Mouse (Mus musculus) midbrain, embryonic 15.5 days (tissue): Measurements from ENCODE around the gene Kif6. TPM values are rescaled to one million over a fixed set of nuclear protein-coding genes. Genes with fewer than 3 reads are reported as not detected.
A peak's percentile ranks its signal among the peaks of the same experiment; 100 is the strongest.

Experiments used
- ATAC-seq: fragments of 200-750 bp; cut with Nextera tagmentation; replicated peaks from 2 replicates; pipeline ENCODE4 v1.8.0; 2017; ENCODE audit warnings: moderate TSS enrichment
- H3K27ac ChIP-seq: fragments of 300-500 bp; sonication (generic); 2 replicates; pipeline ENCODE4 v1.5.1; 2015; ENCODE audit warnings: mild to moderate bottlenecking, inconsistent platforms
- H3K27me3 ChIP-seq: fragments of 300-500 bp; sonication (generic); replicated peaks from 2 replicates; pipeline ENCODE4 v1.6.1; 2015; ENCODE audit warnings: inconsistent platforms
- H3K36me3 ChIP-seq: fragments of 300-500 bp; sonication (generic); replicated peaks from 2 replicates; pipeline ENCODE4 v1.6.1; 2015; ENCODE audit warnings: inconsistent platforms
- H3K4me1 ChIP-seq: fragments of 300-500 bp; sonication (generic); 2 replicates; pipeline ENCODE4 v1.6.1; 2015; ENCODE audit warnings: inconsistent platforms
- H3K4me2 ChIP-seq: fragments of 300-500 bp; sonication (generic); 2 replicates; pipeline ENCODE4 v1.6.1; 2015; ENCODE audit warnings: inconsistent platforms, mild to moderate bottlenecking, moderate library complexity
- H3K4me3 ChIP-seq: fragments of 300-500 bp; sonication (generic); 2 replicates; pipeline ENCODE4 v1.5.1; 2015; ENCODE audit warnings: mild to moderate bottlenecking, inconsistent platforms
- H3K9ac ChIP-seq: fragments of 300-500 bp; sonication (generic); 2 replicates; pipeline ENCODE4 v1.6.1; 2015; ENCODE audit warnings: mild to moderate bottlenecking, inconsistent platforms
- H3K9me3 ChIP-seq: fragments of 300-500 bp; sonication (generic); 2 replicates; pipeline ENCODE4 v1.6.1; 2016; ENCODE audit warnings: inconsistent platforms
- WGBS: fragments of 180-500 bp; shearing (Covaris S2); methylation state at CpG from one replicate; pipeline ENCODE4 v1.1.7; 2015; ENCODE audit warnings: mixed read lengths; 5-methylcytosine and 5-hydroxymethylcytosine counted together
- polyA plus RNA-seq: library from polyadenylated mRNA; unstranded; fragments of >200 nt; fragmentation: Nextera tagmentation; extraction: Ambion mirVana; gene quantifications from 2 replicates; pipeline ENCODE4 v1.2.1, GENCODE M21; 2015

Kif6 gene
- polyA plus RNA-seq, 1 experiment from 2014 or later = 2.8 TPM

DNA sequence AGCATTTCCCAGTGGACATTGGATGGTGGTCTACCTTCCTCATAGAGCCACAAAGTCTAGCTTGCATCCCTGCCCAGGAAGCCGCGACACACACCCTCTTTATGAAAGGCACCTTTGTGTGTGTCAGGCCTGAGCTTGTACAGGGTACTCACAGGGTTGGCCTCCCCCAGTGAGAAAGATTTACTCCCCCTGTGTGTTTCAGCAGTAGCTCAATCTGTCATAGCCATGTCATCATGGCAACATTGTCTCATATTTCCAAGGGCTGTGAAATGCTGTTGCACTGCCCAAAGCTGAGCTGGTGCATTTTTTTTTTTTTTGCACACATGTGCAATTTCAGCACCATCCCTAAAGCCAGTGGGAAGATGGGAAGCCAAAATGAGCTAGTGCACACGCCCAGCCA, 224.3 kb downstream of the Kif6 start:
- Histone ChIP-seq H3K4me3 (no peak overlapping the region), H3K4me2 (no peak overlapping the region), H3K9ac (no peak overlapping the region), H3K36me3 (no peaks in the 10 kb centered on the region), H3K4me1 (no peaks in the 10 kb centered on the region), H3K27me3 (no peaks in the 10 kb centered on the region), H3K9me3 (no peaks in the 10 kb centered on the region), H3K27ac (no peak overlapping the region)
- ATAC-seq = no peak
- 83% methylated on average over 3 of the region's 3 CpGs for WGBS

DNA sequence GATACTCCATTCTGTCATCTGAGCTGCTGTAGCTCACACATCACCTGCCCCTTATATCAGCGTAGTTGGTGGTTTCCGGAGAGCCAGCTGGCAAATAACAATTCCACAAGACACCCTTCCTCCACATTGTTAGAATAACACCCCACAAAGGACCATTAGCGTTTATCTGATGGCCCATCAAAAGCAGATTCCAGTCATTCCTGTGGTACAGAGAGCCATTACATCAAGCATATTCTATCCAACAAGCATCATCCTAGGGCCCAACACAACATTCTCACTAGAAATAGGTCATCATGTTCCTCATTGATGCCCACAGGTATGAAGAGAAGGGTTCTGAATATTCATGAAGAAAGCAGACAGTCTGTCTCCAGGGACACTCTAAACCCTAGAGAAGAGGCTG, 236.3 kb downstream of the Kif6 start:
- no peaks in the 10 kb centered on the region for H3K36me3 ChIP-seq
- H3K4me3 ChIP-seq = no peak overlapping the region
- H3K9ac ChIP-seq = no peak overlapping the region
- no peaks in the 10 kb centered on the region for H3K27me3 ChIP-seq
- no peaks in the 10 kb centered on the region for H3K9me3 ChIP-seq
- 91% methylated on average over 3 of the region's 3 CpGs for WGBS
- H3K4me2 ChIP-seq = no peak overlapping the region
- peaks cover 4% of the 10 kb centered on the region; the same call in 1 of the 2 replicates for H3K4me1 ChIP-seq
- ATAC-seq = no peak
- H3K27ac ChIP-seq = no peak overlapping the region

DNA sequence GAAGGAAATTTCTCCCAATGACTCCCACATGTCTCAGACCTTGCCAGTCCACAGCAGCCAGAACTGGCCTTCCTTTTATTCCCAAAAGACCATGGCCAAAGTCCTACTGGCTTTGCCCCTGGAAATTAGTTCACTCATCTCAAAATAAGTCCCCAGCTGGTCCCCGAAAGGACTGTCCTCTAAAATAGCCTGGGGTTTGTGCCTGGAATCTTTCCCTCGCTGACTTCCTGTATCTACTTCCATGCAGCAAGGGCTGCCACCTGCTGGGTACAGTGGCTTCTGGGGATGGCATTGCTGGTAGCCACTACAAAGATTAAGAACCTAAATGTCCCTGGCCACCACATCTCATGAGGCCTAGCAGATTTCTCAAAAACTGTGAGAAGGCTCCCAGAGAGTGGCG, 237.2 kb downstream of the Kif6 start:
- Histone ChIP-seq H3K9ac (no peak overlapping the region), H3K36me3 (no peaks in the 10 kb centered on the region), H3K4me2 (no peak overlapping the region), H3K27me3 (no peaks in the 10 kb centered on the region), H3K9me3 (no peaks in the 10 kb centered on the region), H3K4me3 (no peak overlapping the region), H3K27ac (no peak overlapping the region), H3K4me1 (peaks cover 4% of the 10 kb centered on the region; the same call in 1 of the 2 replicates)
- no peak for ATAC-seq
- WGBS = 81% methylated on average over 3 of the region's 3 CpGs

DNA sequence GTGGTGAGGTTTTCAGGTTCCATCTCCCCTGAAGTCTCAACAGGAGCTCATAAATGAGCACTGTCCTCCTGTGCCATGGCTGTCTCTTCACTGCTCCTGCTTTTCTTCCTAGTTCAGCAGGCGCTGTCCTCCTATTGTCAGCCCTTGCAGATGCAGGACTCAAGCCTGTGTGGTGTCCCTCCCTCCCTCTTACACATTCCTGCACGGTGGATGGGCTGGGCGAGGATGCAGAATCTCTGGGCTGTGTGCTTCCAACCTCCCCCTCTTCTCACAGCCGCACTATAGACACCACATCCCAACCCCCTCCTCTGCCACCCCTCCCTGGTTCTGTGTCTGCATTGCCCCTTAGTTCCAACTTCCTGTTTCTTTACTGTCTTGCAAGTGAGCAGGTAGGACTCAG, 240.8 kb downstream of the Kif6 start:
- Histone ChIP-seq H3K4me2 (no peak overlapping the region), H3K9ac (no peak overlapping the region), H3K27me3 (no peaks in the 10 kb centered on the region), H3K4me1 (peaks cover 4% of the 10 kb centered on the region; the same call in 1 of the 2 replicates), H3K4me3 (no peak overlapping the region), H3K27ac (no peak overlapping the region), H3K36me3 (no peaks in the 10 kb centered on the region), H3K9me3 (no peaks in the 10 kb centered on the region)
- 28% methylated on average over 4 of the region's 4 CpGs for WGBS
- no peak for ATAC-seq

DNA sequence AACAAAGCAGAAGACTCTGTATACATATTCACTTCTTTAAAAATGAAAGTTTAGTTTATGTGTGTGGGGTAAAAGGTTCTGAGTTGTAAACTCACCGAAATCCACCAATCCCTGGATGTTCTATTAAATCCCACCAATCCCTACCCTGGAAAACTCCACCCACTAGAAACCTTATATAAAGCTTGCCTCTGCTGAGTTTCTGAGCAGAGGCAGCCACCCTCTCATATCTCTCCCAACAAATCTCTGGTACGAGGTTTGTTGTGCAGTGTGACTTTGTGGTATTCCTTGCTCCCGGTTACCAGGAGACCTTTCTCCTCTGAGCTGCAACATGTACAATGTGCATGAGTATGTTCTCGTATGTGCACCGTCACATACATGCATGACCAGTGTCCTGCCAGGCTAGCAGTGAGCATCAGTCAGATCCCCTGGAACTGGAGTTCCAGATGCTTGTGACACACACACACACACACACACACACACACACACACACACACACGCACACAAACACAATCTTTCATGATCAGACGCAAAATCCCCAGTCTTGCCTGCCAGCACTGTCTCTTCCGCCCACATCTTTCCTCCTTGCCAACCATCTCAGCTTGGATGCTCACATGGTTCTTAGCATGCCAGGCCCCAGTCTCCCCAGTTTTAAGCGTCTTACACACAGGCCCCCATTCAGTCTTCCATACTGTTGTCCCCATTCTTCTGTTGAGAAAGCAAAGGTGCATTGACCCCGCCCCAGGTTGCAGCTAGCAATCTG, 245.3 kb downstream of the Kif6 start:
- H3K36me3 ChIP-seq = no peaks in the 10 kb centered on the region
- WGBS = 91% methylated on average over 10 of the region's 10 CpGs
- no peak for ATAC-seq

DNA sequence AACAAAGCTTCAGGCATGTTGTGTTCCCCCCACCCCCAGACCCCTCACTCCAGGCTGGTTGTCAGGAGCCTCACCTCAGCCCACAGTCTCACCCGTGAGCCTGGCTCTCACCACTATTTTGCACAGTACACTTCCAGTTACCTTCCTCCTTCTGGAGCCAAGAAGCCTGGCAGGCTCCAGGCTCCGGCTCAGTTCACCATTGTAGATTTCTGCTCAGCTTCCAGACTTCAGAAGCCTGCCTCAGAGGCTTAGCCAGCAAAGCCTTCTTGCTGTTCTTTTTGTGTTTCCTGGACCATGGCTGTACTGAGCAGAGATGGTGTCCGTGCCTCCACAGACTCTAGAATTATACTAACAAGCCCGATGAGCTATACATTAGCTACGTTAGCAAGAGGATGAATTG, 248.7 kb downstream of the Kif6 start:
- 19% methylated on average over 5 of the region's 5 CpGs for WGBS
- H3K27ac ChIP-seq = peak overlapping the region; percentile 28
- H3K4me3 ChIP-seq = no peak overlapping the region
- H3K36me3 ChIP-seq = no peaks in the 10 kb centered on the region
- no peak overlapping the region for H3K9ac ChIP-seq
- H3K9me3 ChIP-seq = no peaks in the 10 kb centered on the region
- H3K4me1 ChIP-seq = peaks cover 23% of the 10 kb centered on the region
- H3K27me3 ChIP-seq = no peaks in the 10 kb centered on the region
- peak; percentile 55; the same call in 1 of the 2 replicates for ATAC-seq
- H3K4me2 ChIP-seq = no peak overlapping the region

More for the DNA sequence above, 245.3 kb downstream of the Kif6 start:
- Histone ChIP-seq H3K4me1 (peaks cover 15% of the 10 kb centered on the region), H3K9ac (no peak overlapping the region), H3K4me2 (no peak overlapping the region), H3K9me3 (no peaks in the 10 kb centered on the region), H3K27me3 (no peaks in the 10 kb centered on the region), H3K4me3 (no peak overlapping the region), H3K27ac (no peak overlapping the region)

DNA sequence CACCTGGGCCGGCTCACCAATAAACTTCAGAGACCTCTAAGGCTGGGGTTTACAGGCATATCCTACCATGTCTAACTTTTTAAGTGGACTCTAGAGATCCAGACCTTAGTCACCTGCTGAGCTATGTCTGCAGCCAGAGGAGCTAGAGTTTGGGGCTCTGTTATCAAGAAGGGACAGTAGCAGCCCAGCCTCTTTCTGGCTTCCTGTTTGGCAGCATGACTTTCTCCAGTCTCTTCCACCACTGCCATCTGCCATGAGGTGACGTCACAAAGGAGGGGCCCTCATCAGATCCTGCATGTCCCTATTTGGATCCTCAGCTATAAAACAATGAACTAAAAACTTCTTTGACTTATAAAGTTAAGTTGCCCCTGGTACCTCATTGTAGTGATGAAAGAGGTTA, 250.7 kb downstream of the Kif6 start:
- no peak overlapping the region for H3K9ac ChIP-seq
- H3K4me1 ChIP-seq = peaks cover 23% of the 10 kb centered on the region
- H3K27ac ChIP-seq = no peak overlapping the region
- no peaks in the 10 kb centered on the region for H3K9me3 ChIP-seq
- no peaks in the 10 kb centered on the region for H3K36me3 ChIP-seq
- no peak overlapping the region for H3K4me3 ChIP-seq
- no peak for ATAC-seq
- WGBS = 90% methylated on average over 2 of the region's 2 CpGs
- H3K4me2 ChIP-seq = no peak overlapping the region
- H3K27me3 ChIP-seq = no peaks in the 10 kb centered on the region

DNA sequence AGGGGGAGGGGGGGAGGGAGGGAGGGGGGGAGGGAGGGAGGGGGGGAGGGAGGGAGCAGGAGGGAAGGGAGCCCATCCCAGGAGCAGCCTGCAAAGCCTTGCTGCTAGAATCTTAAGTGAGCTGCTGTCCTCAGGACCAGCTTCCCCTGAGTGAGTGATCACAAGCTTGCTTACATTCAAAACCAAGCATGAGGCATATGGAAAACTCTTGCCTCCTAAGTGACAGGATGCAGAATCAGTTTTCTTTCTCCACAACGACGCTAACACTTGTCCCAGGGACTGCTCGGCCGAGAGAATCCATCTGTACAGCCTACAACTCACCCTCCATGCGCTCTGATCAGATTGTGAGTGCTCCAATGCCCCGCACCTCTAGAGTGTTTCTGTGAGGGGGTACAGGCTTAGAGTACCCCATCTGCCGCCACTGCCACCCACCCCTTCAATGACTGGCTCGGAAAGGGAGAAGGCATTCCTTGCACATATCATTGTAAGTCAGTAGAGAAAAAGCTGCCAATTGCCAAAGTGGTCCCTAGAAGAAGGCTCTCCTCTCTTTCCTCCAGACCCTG, 251.8 kb downstream of the Kif6 start:
- Histone ChIP-seq H3K4me1 (peaks cover 23% of the 10 kb centered on the region), H3K27me3 (no peaks in the 10 kb centered on the region), H3K36me3 (no peaks in the 10 kb centered on the region), H3K4me3 (no peak overlapping the region), H3K9ac (no peak overlapping the region), H3K9me3 (no peaks in the 10 kb centered on the region), H3K27ac (no peak overlapping the region), H3K4me2 (no peak overlapping the region)
- ATAC-seq = no peak
- WGBS = 70% methylated on average over 8 of the region's 8 CpGs

DNA sequence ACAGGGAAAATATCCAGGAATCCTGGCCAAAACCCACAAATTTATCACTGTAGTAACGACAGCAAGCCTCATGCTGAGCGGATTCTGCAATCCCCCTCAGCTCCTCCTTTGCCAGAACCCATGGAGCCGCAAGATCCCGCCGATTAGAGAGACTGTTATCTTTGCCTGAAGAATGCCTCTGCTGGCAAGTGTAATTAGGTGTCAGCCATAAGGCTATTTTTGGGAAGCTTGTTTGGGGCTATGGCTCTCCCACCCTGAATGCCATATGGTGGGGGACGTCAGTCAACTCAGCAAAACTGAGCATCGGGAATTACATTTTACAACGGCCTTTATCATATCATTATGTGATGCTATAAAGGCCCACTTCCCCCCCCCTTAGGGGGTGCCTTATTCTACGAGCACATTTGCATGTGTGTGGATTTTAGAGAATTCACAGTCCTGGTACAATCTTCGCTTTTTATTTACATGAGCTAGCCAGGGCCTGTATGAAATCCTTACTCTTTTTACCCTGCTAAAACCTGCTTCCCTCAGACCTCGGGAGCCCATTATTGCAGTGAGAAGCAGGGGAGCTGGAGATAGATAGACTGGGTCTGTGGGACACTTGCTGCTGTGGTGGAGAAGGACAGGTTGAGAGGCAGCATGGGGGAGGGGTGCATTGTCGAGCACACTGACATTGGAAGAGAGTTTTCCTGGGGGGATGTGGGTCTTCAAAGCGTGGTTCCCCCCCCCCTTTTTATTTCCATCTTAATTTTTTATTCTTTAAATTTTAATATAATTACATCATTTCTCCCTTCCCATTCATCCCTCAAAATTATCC, 252.6 kb downstream of the Kif6 start:
- peaks cover 23% of the 10 kb centered on the region for H3K4me1 ChIP-seq
- H3K4me3 ChIP-seq = no peak overlapping the region
- H3K9ac ChIP-seq = no peak overlapping the region
- H3K27ac ChIP-seq = peak overlapping the region; percentile 17; the same call in 1 of the 2 replicates
- H3K27me3 ChIP-seq = no peaks in the 10 kb centered on the region
- H3K36me3 ChIP-seq = no peaks in the 10 kb centered on the region
- no peaks in the 10 kb centered on the region for H3K9me3 ChIP-seq
- H3K4me2 ChIP-seq = no peak overlapping the region
- ATAC-seq = no peak
- 24% methylated on average over 13 of the region's 13 CpGs for WGBS

DNA sequence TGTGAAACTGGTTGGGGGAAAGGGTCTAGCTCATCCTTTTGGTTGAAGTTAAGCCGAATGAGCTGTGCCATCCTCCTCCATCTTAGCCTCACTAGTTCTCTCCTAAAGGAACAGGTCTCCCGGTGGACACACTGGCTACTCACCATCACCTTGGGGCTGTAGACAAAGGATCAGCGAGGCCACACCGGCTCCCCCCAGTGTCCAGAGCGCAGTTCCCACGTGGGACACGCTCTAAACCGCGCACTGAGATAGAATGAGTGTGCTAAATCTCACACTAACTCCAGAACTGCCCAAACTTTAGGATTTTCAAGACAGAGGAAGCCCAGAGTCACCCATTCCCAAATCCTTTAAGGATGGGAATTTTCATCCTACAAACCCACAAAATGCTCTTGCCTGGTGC, 254.3 kb downstream of the Kif6 start:
- Histone ChIP-seq H3K27me3 (no peaks in the 10 kb centered on the region), H3K27ac (no peak overlapping the region), H3K4me1 (peaks cover 12% of the 10 kb centered on the region), H3K4me3 (no peak overlapping the region), H3K9me3 (no peaks in the 10 kb centered on the region), H3K9ac (no peak overlapping the region), H3K36me3 (no peaks in the 10 kb centered on the region), H3K4me2 (no peak overlapping the region)
- ATAC-seq = no peak
- WGBS = 83% methylated on average over 9 of the region's 9 CpGs

DNA sequence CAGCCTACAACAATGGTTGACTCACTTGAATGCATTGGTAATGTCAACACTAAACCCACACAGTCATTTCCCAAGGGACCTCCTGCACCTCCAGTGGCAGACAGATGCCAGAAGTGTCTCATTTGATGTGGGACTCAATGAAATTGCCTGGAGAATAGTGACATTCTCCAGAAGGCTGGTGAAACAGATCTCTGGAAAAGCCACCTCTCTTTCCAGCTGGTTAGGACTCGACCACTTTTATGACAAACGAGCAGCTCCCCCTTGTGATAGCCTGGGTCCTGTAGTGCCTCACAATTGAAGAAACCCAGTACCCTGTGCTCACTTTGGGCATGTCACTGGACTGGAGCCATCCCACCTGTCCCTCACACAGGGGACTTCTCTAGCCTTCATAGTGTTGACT, 257.4 kb downstream of the Kif6 start:
- peaks cover 9% of the 10 kb centered on the region for H3K4me1 ChIP-seq
- H3K4me2 ChIP-seq = no peak overlapping the region
- no peak overlapping the region for H3K27ac ChIP-seq
- H3K36me3 ChIP-seq = no peaks in the 10 kb centered on the region
- H3K4me3 ChIP-seq = no peak overlapping the region
- WGBS = 51% methylated on average over 2 of the region's 2 CpGs
- ATAC-seq = no peak
- H3K9me3 ChIP-seq = no peaks in the 10 kb centered on the region
- no peak overlapping the region for H3K9ac ChIP-seq
- H3K27me3 ChIP-seq = no peaks in the 10 kb centered on the region

DNA sequence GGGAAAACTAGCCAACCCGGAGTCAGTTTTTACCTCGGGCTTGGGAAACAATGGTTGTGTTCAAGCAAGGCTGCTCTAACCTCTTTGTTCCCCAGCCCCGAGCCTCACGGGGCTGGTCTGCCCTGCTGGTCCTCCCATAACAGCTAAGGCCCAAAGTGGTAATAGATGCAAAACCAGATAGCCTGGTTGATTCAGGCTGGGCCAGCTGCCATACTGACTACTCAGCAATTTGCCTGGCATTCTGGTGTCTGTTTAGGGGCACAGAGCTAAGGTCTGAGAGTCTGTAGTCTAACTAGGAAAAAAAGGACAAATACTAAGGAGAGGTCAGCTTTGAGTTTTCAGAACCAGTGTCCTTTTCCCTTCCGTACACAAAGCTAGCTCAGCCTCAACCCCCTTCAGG, 259.8 kb downstream of the Kif6 start:
- no peak for ATAC-seq
- Histone ChIP-seq H3K4me2 (no peak overlapping the region), H3K9ac (no peak overlapping the region), H3K27me3 (no peaks in the 10 kb centered on the region), H3K4me1 (peaks cover 3% of the 10 kb centered on the region; the same call in 1 of the 2 replicates), H3K27ac (no peak overlapping the region), H3K36me3 (no peaks in the 10 kb centered on the region), H3K4me3 (no peak overlapping the region), H3K9me3 (no peaks in the 10 kb centered on the region)
- WGBS = 72% methylated on average over 5 of the region's 5 CpGs
